ENCODE assay signal across 8 mouse cellular contexts in genomic region chr2:146834064-146834313, GRCm38 (mm10). TPM values are rescaled to one million over a fixed set of nuclear protein-coding genes. Genes with fewer than 3 reads are reported as not detected.
A peak's percentile ranks its signal among the peaks of the same experiment; 100 is the strongest.
DNase-seq lines count a peak whose midpoint lies in the region; ATAC-seq and TF ChIP-seq lines count a peak whose summit lies in the region.
"Had no signal": no experiment of that assay in that cellular context is flagged by ENCODE, and none has a peak within 500 bp of the region (broad histone marks: within the 10 kb centered on the region; RNA-seq: fewer than 3 reads in every experiment).

No protein-coding gene starts in this region.

- peak overlapping the region; percentile 38 for H3K4me3 ChIP-seq in left cerebral cortex, adult 2 months
- H3K4me3 ChIP-seq in forebrain, embryonic 10.5 days, result peak overlapping the region; percentile 41
- H3K4me3 ChIP-seq in intestine, embryonic 14.5 days (ENCODE audit: low read depth, low read length), result no peak overlapping the region
- H3K4me3 ChIP-seq in neural tube, embryonic 15.5 days (replicated peaks), result peak overlapping the region; percentile 22

- no peaks in the 10 kb centered on the region for H3K9me3 ChIP-seq in forebrain, embryonic 10.5 days
- H3K9me3 ChIP-seq in intestine, embryonic 14.5 days (ENCODE audit: control insufficient read depth, low read length), result no peaks in the 10 kb centered on the region
- H3K9me3 ChIP-seq in neural tube, embryonic 15.5 days (replicated peaks), result no peaks in the 10 kb centered on the region

- 0% methylated on average over 5 of the region's 5 CpGs for WGBS in forebrain, embryonic 10.5 days
- 3% methylated on average over 5 of the region's 5 CpGs for WGBS in intestine, embryonic 14.5 days
- WGBS in neural tube, embryonic 15.5 days, result under 1% methylated on average over 5 of the region's 5 CpGs

- TF ChIP-seq CTCF in left cerebral cortex, adult 2 months (IDR thresholded peaks at IDR 0.05), result no peak

- peaks cover 63% of the 10 kb centered on the region for H3K4me1 ChIP-seq in forebrain, embryonic 10.5 days
- H3K4me1 ChIP-seq in intestine, embryonic 14.5 days (replicated peaks; ENCODE audit: control insufficient read depth, insufficient read depth, low read length), result no peaks in the 10 kb centered on the region
- peaks cover 35% of the 10 kb centered on the region for H3K4me1 ChIP-seq in neural tube, embryonic 15.5 days

- H3K9ac ChIP-seq in intestine, embryonic 14.5 days (ENCODE audit: low read length), result no peak overlapping the region
- no peak overlapping the region for H3K9ac ChIP-seq in neural tube, embryonic 15.5 days (replicated peaks)

- no peaks in the 10 kb centered on the region for H3K36me3 ChIP-seq in forebrain, embryonic 10.5 days (replicated peaks)
- H3K36me3 ChIP-seq in intestine, embryonic 14.5 days (ENCODE audit: control insufficient read depth, insufficient read depth, low read length), result no peaks in the 10 kb centered on the region
- H3K36me3 ChIP-seq in neural tube, embryonic 15.5 days, result no peaks in the 10 kb centered on the region

- H3K27ac ChIP-seq in left cerebral cortex, adult 2 months, result no peak overlapping the region
- peak overlapping the region; percentile 72; the same call in 1 of the 2 replicates for H3K27ac ChIP-seq in forebrain, embryonic 10.5 days
- H3K27ac ChIP-seq in intestine, embryonic 14.5 days (ENCODE audit: low read depth), result no peak overlapping the region
- peak overlapping the region; percentile 74 for H3K27ac ChIP-seq in neural tube, embryonic 15.5 days (replicated peaks)

- intact Hi-C loops in left cerebral cortex, adult 2 months (cut with DNase I), result loop anchor here (2.0 to 5.0 kb wide), 3 partner anchors 112 to 353 kb away; no protein-coding TSS in a partner anchor
- intact Hi-C loops in left cerebral cortex, postnatal 36 days (cut with DNase I), result loop anchor here (5.0 to 10.0 kb wide), 3 partner anchors 358 to 533 kb away; partner anchors contain the start of gene Nkx2-2

- peaks cover 100% of the 10 kb centered on the region for H3K27me3 ChIP-seq in forebrain, embryonic 10.5 days (ENCODE audit: poor library complexity, severe bottlenecking)
- peaks cover 98% of the 10 kb centered on the region for H3K27me3 ChIP-seq in intestine, embryonic 14.5 days (replicated peaks; ENCODE audit: control insufficient read depth, insufficient read depth, low read length)
- H3K27me3 ChIP-seq in neural tube, embryonic 15.5 days (replicated peaks), result peaks cover 57% of the 10 kb centered on the region

- no peak for ATAC-seq in intestine, embryonic 14.5 days (replicated peaks; ENCODE audit: low FRiP score, low TSS enrichment, low read depth)
- no peak for ATAC-seq in neural tube, embryonic 15.5 days (ENCODE audit: low FRiP score)

- H3K4me2 ChIP-seq in intestine, embryonic 14.5 days (ENCODE audit: low read length), result 0 out of 2 replicates have a peak overlapping the region, but pooled peaks have one; percentile 22
- H3K4me2 ChIP-seq in neural tube, embryonic 15.5 days, result peak overlapping the region; percentile 48

- no peak for DNase-seq in left cerebral cortex, adult 2 months (ENCODE audit: extremely low spot score in 1 of 2, low spot score in 2 of 2)
- no peak for DNase-seq in left cerebral cortex, postnatal 36 days (ENCODE audit: low spot score in 2 of 2)
- no peak for DNase-seq in forebrain, embryonic 10.5 days (ENCODE audit: extremely low spot score, low spot score)
- no peak for DNase-seq in intestine, embryonic 14.5 days (ENCODE audit: low spot score)
- DNase-seq in thymus, postnatal 4 days, result no peak
- DNase-seq in Muller cell, postnatal 12 days (ENCODE audit: inconsistent ontology term), result no peak
- DNase-seq: gastrocnemius, postnatal 25 days had no signal

RNA-seq across cellular contexts. Expression of gene Kiz, which starts 21.7 kb away (rescaled TPM):
- 10 to 100 TPM; 21.6 to 24.8 TPM for total RNA-seq in left cerebral cortex, adult 2 months (2021)
- 10 to 100 TPM; 19.3 to 20.3 TPM for total RNA-seq in left cerebral cortex, postnatal 36 days (2021)
- 23.9 and 27.5 TPM in 2 replicates for polyA plus RNA-seq in forebrain, embryonic 10.5 days (2016; fragmentation: Nextera tagmentation; extraction: Ambion mirVana)
- polyA plus RNA-seq in intestine, embryonic 14.5 days (2014; fragmentation: Nextera tagmentation; extraction: Ambion mirVana), result 26.9 and 30.0 TPM in 2 replicates
- polyA plus RNA-seq in neural tube, embryonic 15.5 days (2015; fragmentation: Nextera tagmentation; extraction: Ambion mirVana), result 25.3 and 28.2 TPM in 2 replicates

Comparison
In these comparisons a context has a peak if more than half of its experiments do, and no peak if none do; other contexts are left out.
1. H3K27ac ChIP-seq: peak in forebrain, embryonic 10.5 days (single experiment) and neural tube, embryonic 15.5 days (single experiment); none in left cerebral cortex, adult 2 months (single experiment) and intestine, embryonic 14.5 days (single experiment).